Mouse (Mus musculus) heart, embryonic 14.5 days (tissue): Measurements from ENCODE around the gene Atp13a3. TPM values are rescaled to one million over a fixed set of nuclear protein-coding genes. Genes with fewer than 3 reads are reported as not detected.

ENCODE experiments used
- ATAC-seq: fragments of 200-750 bp; cut with Nextera tagmentation; 2 replicates; pipeline ENCODE4 v1.8.0; 2017; ENCODE audit warnings: low read depth, moderate TSS enrichment; ENCODE audit not compliant: insufficient number of reproducible peaks, insufficient read depth, low FRiP score
- H3K27ac ChIP-seq, 2 experiments: fragments of 200-500 bp in 1 of 2; fragments of 300-500 bp in 1 of 2; sonication (generic) in 1 of 2; replicated peaks in 1 of 2; 2 replicates each; pipeline ENCODE4 v1.5.1; 2012 to 2014; ENCODE audit warnings: low read depth in 2 of 2, low read length in 2 of 2, control low read depth in 1 of 2, mild to moderate bottlenecking in 1 of 2, mixed read lengths in 1 of 2; ENCODE audit not compliant: control insufficient read depth in 1 of 2, insufficient read depth in 1 of 2
- H3K27me3 ChIP-seq: fragments of 300-500 bp; sonication (generic); 2 replicates; pipeline ENCODE4 v1.6.1; 2014; ENCODE audit warnings: mild to moderate bottlenecking, low read length, control low read depth; ENCODE audit not compliant: control insufficient read depth, insufficient read depth
- H3K36me3 ChIP-seq: fragments of 300-500 bp; sonication (generic); 2 replicates; pipeline ENCODE4 v1.6.1; 2014; ENCODE audit warnings: mild to moderate bottlenecking, control low read depth, low read length, mixed read lengths; ENCODE audit not compliant: control insufficient read depth, insufficient read depth
- H3K4me1 ChIP-seq, 2 experiments: fragments of 200-500 bp in 1 of 2; fragments of 300-500 bp in 1 of 2; sonication (generic) in 1 of 2; 2 replicates each; pipeline ENCODE4 v1.6.1; 2012 to 2014; ENCODE audit warnings: low read length in 2 of 2, control low read depth in 1 of 2, mixed read lengths in 1 of 2; ENCODE audit not compliant: control insufficient read depth in 2 of 2, insufficient read depth in 2 of 2
- H3K4me2 ChIP-seq: fragments of 300-500 bp; sonication (generic); 2 replicates; pipeline ENCODE4 v1.6.1; 2014; ENCODE audit warnings: mild to moderate bottlenecking, low read length
- H3K4me3 ChIP-seq, 2 experiments: fragments of 200-500 bp in 1 of 2; fragments of 300-500 bp in 1 of 2; sonication (generic) in 1 of 2; 2 replicates each; pipeline ENCODE4 v1.5.1; 2012 to 2014; ENCODE audit warnings: low read length in 2 of 2, mild to moderate bottlenecking in 2 of 2, control low read depth in 1 of 2, low read depth in 1 of 2, moderate library complexity in 1 of 2; ENCODE audit not compliant: control insufficient read depth in 1 of 2, insufficient read depth in 1 of 2
- H3K9ac ChIP-seq: fragments of 300-500 bp; sonication (generic); 2 replicates; pipeline ENCODE4 v1.6.1; 2014; ENCODE audit warnings: mild to moderate bottlenecking, low read length
- H3K9me3 ChIP-seq: fragments of 300-500 bp; sonication (generic); 2 replicates; pipeline ENCODE4 v1.6.1; 2016; ENCODE audit warnings: low read length, control low read depth; ENCODE audit not compliant: control insufficient read depth
- WGBS: fragments of 180-500 bp; shearing (Covaris S2); extraction: QIAGEN DNeasy Blood & Tissue Kit; methylation state at CpG from one replicate; pipeline ENCODE4 v1.1.7; 2014; 5-methylcytosine and 5-hydroxymethylcytosine counted together
- polyA plus RNA-seq: library from polyadenylated mRNA; unstranded; fragments of >200 nt; fragmentation: Nextera tagmentation; extraction: Ambion mirVana; gene quantifications from 2 replicates; pipeline ENCODE4 v1.2.1, GENCODE M21; 2014

The Atp13a3 gene
- polyA plus RNA-seq, 1 experiment from 2014 or later: 13.3 TPM

- Histone ChIP-seq H3K27ac (no peak overlapping the region), H3K9me3 (no peaks in the 10 kb centered on the region), H3K36me3 (no peaks in the 10 kb centered on the region), H3K4me2 (no peak overlapping the region), H3K27me3 (no peaks in the 10 kb centered on the region), H3K4me3 (no peak overlapping the region), H3K9ac (no peak overlapping the region), H3K4me1 (no peaks in the 10 kb centered on the region)
- 70% methylated on average over 3 of the region's 3 CpGs for WGBS
- ATAC-seq: no peak
These were observed 6.9 kb upstream of the Atp13a3 start for GRCm38 (mm10) chr16:30412680-30413079.

GRCm38 (mm10) chr16:30410914-30411313 is 5.1 kb upstream of the Atp13a3 start:
- H3K9ac ChIP-seq: no peak overlapping the region
- H3K4me1 ChIP-seq: no peaks in the 10 kb centered on the region
- WGBS: 75% methylated on average over 4 of the region's 4 CpGs
- ATAC-seq: no peak
- no peaks in the 10 kb centered on the region for H3K36me3 ChIP-seq
- H3K9me3 ChIP-seq: no peaks in the 10 kb centered on the region
- H3K4me3 ChIP-seq: no peak overlapping the region
- H3K27ac ChIP-seq: no peak overlapping the region
- no peak overlapping the region for H3K4me2 ChIP-seq
- no peaks in the 10 kb centered on the region for H3K27me3 ChIP-seq

- H3K4me3 ChIP-seq: no peak overlapping the region
- H3K4me2 ChIP-seq: no peak overlapping the region
- H3K27me3 ChIP-seq: no peaks in the 10 kb centered on the region
- 63% methylated on average over 2 of the region's 2 CpGs for WGBS
- no peak overlapping the region for H3K9ac ChIP-seq
- H3K9me3 ChIP-seq: no peaks in the 10 kb centered on the region
- no peaks in the 10 kb centered on the region for H3K4me1 ChIP-seq
- ATAC-seq: no peak
- no peak overlapping the region for H3K27ac ChIP-seq
- H3K36me3 ChIP-seq: no peaks in the 10 kb centered on the region
These were observed 1.7 kb upstream of the Atp13a3 start for GRCm38 (mm10) chr16:30407513-30407912.

GRCm38 (mm10) chr16:30403528-30403927 is 2.2 kb downstream of the Atp13a3 start:
- H3K9me3 ChIP-seq: no peaks in the 10 kb centered on the region
- no peaks in the 10 kb centered on the region for H3K27me3 ChIP-seq
- H3K4me3 ChIP-seq: no peak overlapping the region
- no peak overlapping the region for H3K9ac ChIP-seq
- no peaks in the 10 kb centered on the region for H3K36me3 ChIP-seq
- ATAC-seq: no peak
- 81% methylated on average over 3 of the region's 3 CpGs for WGBS
- no peaks in the 10 kb centered on the region for H3K4me1 ChIP-seq
- H3K27ac ChIP-seq: no peak overlapping the region
- no peak overlapping the region for H3K4me2 ChIP-seq

GRCm38 (mm10) chr16:30397127-30398057 is 8.4 kb downstream of the Atp13a3 start:
- H3K4me1 ChIP-seq: peaks cover 5 to 9% of the 10 kb centered on the region in 2 experiments; a peak in 3 of 4 replicates
- H3K27ac ChIP-seq: no peak overlapping the region; a peak in 1 of 4 replicates
- no peak for ATAC-seq
- no peak overlapping the region for H3K9ac ChIP-seq
- WGBS: 33% methylated on average over 15 of the region's 15 CpGs
- no peaks in the 10 kb centered on the region for H3K36me3 ChIP-seq
- H3K9me3 ChIP-seq: no peaks in the 10 kb centered on the region
- no peaks in the 10 kb centered on the region for H3K27me3 ChIP-seq
- H3K4me3 ChIP-seq: no peak overlapping the region
- H3K4me2 ChIP-seq: no peak overlapping the region

GRCm38 (mm10) chr16:30395136-30395535 is 10.6 kb downstream of the Atp13a3 start:
- H3K9ac ChIP-seq: no peak overlapping the region
- peaks cover 7 to 13% of the 10 kb centered on the region in 2 experiments for H3K4me1 ChIP-seq
- no peaks in the 10 kb centered on the region for H3K27me3 ChIP-seq
- H3K9me3 ChIP-seq: no peaks in the 10 kb centered on the region
- no peaks in the 10 kb centered on the region for H3K36me3 ChIP-seq
- no peak for ATAC-seq
- no peak overlapping the region for H3K4me2 ChIP-seq
- H3K27ac ChIP-seq: no peak overlapping the region
- 76% methylated on average over 2 of the region's 2 CpGs for WGBS
- no peak overlapping the region for H3K4me3 ChIP-seq

GRCm38 (mm10) chr16:30390650-30391340 is 15.0 kb downstream of the Atp13a3 start:
- 0 out of 2 replicates have a peak, but pooled peaks cover 6% of the 10 kb centered on the region for H3K36me3 ChIP-seq
- 0 out of 4 replicates have a peak overlapping the region, but pooled peaks of 1 of the 2 experiments have one; percentile 24 for H3K27ac ChIP-seq
- 66% methylated on average over 5 of the region's 5 CpGs for WGBS
- H3K4me2 ChIP-seq: no peak overlapping the region
- no peaks in the 10 kb centered on the region for H3K27me3 ChIP-seq
- no peak overlapping the region for H3K9ac ChIP-seq
- H3K4me3 ChIP-seq: no peak overlapping the region
- no peaks in the 10 kb centered on the region for H3K9me3 ChIP-seq
- no peak for ATAC-seq
- peaks cover 13 to 21% of the 10 kb centered on the region in 2 experiments for H3K4me1 ChIP-seq
